Mouse (Mus musculus) stomach, postnatal 0 days (tissue): ENCODE data around the gene Abcc4. TPM values are rescaled to one million over a fixed set of nuclear protein-coding genes. Genes with fewer than 3 reads are reported as not detected.

Experiments
- ATAC-seq: fragments of 200-750 bp; cut with Nextera tagmentation; 2 replicates; pipeline ENCODE4 v1.8.0; 2017; ENCODE audit not compliant: low FRiP score, low TSS enrichment
- DNase-seq: peaks from one replicate; pipeline ENCODE4 v3.0.0-alpha.2; 2016; ENCODE audit warnings: low spot score
- H3K27ac ChIP-seq: fragments of 300-500 bp; sonication (generic); replicated peaks from 2 replicates; pipeline ENCODE4 v1.5.1; 2014; ENCODE audit warnings: mild to moderate bottlenecking, control low read depth
- H3K27me3 ChIP-seq: fragments of 300-500 bp; sonication (generic); 2 replicates; pipeline ENCODE4 v1.6.1; 2014; ENCODE audit warnings: low read length; ENCODE audit not compliant: control insufficient read depth, insufficient read depth
- H3K36me3 ChIP-seq: fragments of 300-500 bp; sonication (generic); 2 replicates; pipeline ENCODE4 v1.6.1; 2014; ENCODE audit warnings: low read length, mixed read lengths; ENCODE audit not compliant: control insufficient read depth, insufficient read depth
- H3K4me1 ChIP-seq: fragments of 300-500 bp; sonication (generic); replicated peaks from 2 replicates; pipeline ENCODE4 v1.6.1; 2014; ENCODE audit warnings: antibody characterized with exemption; ENCODE audit not compliant: control insufficient read depth, insufficient read depth
- H3K4me2 ChIP-seq: fragments of 300-500 bp; sonication (generic); replicated peaks from 2 replicates; pipeline ENCODE4 v1.6.1; 2014; ENCODE audit warnings: low read depth, mild to moderate bottlenecking, control low read depth, moderate library complexity
- H3K4me3 ChIP-seq: fragments of 300-500 bp; sonication (generic); 2 replicates; pipeline ENCODE4 v1.5.1; 2014; ENCODE audit warnings: low read depth, low read length, control low read depth
- H3K9ac ChIP-seq: fragments of 300-500 bp; sonication (generic); 2 replicates; pipeline ENCODE4 v1.6.1; 2014; ENCODE audit warnings: mild to moderate bottlenecking, low read length, control low read depth, mixed read lengths
- H3K9me3 ChIP-seq: fragments of 300-500 bp; sonication (generic); 2 replicates; pipeline ENCODE4 v1.6.1; 2016; ENCODE audit warnings: low read length; ENCODE audit not compliant: control insufficient read depth
- CTCF ChIP-seq: IDR thresholded peaks from 2 replicates; pipeline ENCODE4 v1.5.1; 2016; ENCODE audit warnings: antibody characterized with exemption, low read depth, mild to moderate bottlenecking, moderate library complexity
- EP300 ChIP-seq: optimal IDR thresholded peaks from 2 replicates; pipeline ENCODE3; 2016; ENCODE audit warnings: antibody characterized with exemption
- WGBS: fragments of 180-500 bp; shearing (Covaris S2); extraction: QIAGEN DNeasy Blood & Tissue Kit; methylation state at CpG from one replicate; pipeline ENCODE4 v1.1.7; 2014; 5-methylcytosine and 5-hydroxymethylcytosine counted together
- polyA plus RNA-seq: library from polyadenylated mRNA; unstranded; fragments of >200 nt; fragmentation: Nextera tagmentation; extraction: Ambion mirVana; gene quantifications from 2 replicates; pipeline ENCODE4 v1.2.1, GENCODE M21; 2015

Abcc4 gene
- polyA plus RNA-seq, 1 experiment from 2014 or later, result 1.9 TPM

- Histone ChIP-seq H3K4me1 (0 out of 2 replicates have a peak, but pooled peaks cover 3% of the 10 kb centered on the region), H3K27me3 (no peaks in the 10 kb centered on the region), H3K36me3 (no peaks in the 10 kb centered on the region), H3K4me2 (no peak overlapping the region), H3K4me3 (no peak overlapping the region), H3K9ac (no peak overlapping the region), H3K9me3 (no peaks in the 10 kb centered on the region), H3K27ac (no peak overlapping the region)
- WGBS, result 90% methylated on average over 14 of the region's 14 CpGs
- TF ChIP-seq CTCF, result no peak
- TF ChIP-seq EP300, result no peak
- no peak for DNase-seq
- no peak for ATAC-seq
Observed at GRCm38 (mm10) chr14:118507829-118508228, 198.2 kb downstream of the Abcc4 start.

- H3K4me3 ChIP-seq, result no peak overlapping the region
- H3K36me3 ChIP-seq, result no peaks in the 10 kb centered on the region
Observed at GRCm38 (mm10) chr14:118506591-118507146, 199.3 kb downstream of the Abcc4 start.

DNA sequence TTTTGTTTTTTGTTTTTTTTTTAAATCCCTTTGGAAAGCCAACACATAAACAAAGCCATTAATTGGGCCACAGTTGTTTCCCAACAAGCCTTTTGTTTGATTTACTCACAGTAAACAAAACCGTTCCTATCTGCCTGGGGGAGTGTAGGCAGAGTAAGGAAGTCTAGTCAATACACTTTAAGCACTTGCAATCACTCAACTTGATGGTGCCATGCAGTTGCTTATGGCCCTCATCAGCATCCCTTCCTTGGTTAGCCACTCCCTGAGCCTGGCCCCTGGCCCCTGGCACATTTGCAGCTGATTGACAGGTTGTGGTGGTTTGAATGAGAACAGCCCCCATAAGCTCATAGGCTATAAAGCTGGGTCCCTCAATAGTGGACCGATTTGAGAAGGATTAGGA, 209.3 kb downstream of the Abcc4 start:
- DNase-seq (no peak), ATAC-seq (no peak)
- no peak overlapping the region for H3K4me3 ChIP-seq
- H3K36me3 ChIP-seq, result no peaks in the 10 kb centered on the region
- H3K9me3 ChIP-seq, result no peaks in the 10 kb centered on the region
- no peaks in the 10 kb centered on the region for H3K27me3 ChIP-seq
- no peak overlapping the region for H3K27ac ChIP-seq
- H3K4me2 ChIP-seq, result no peak overlapping the region
- 56% methylated on average over 2 of the region's 2 CpGs for WGBS
- no peak overlapping the region for H3K9ac ChIP-seq
- TF ChIP-seq EP300 (no peak), CTCF (no peak)
- no peaks in the 10 kb centered on the region for H3K4me1 ChIP-seq

More at GRCm38 (mm10) chr14:118506591-118507146, 199.3 kb downstream of the Abcc4 start:
- 24% methylated on average over 14 of the region's 14 CpGs for WGBS
- H3K4me2 ChIP-seq, result peak overlapping the region; percentile 31
- no peak overlapping the region for H3K9ac ChIP-seq
- DNase-seq (no peak), ATAC-seq (peak; percentile 62)
- no peaks in the 10 kb centered on the region for H3K27me3 ChIP-seq
- H3K9me3 ChIP-seq, result no peaks in the 10 kb centered on the region
- no peak for TF ChIP-seq EP300
- no peak for TF ChIP-seq CTCF
- H3K27ac ChIP-seq, result 0 out of 2 replicates have a peak overlapping the region, but pooled peaks have one; percentile 24
- 0 out of 2 replicates have a peak, but pooled peaks cover 3% of the 10 kb centered on the region for H3K4me1 ChIP-seq

- Histone ChIP-seq H3K9me3 (no peaks in the 10 kb centered on the region), H3K4me3 (no peak overlapping the region), H3K27ac (no peak overlapping the region), H3K27me3 (no peaks in the 10 kb centered on the region), H3K4me1 (no peaks in the 10 kb centered on the region), H3K4me2 (no peak overlapping the region), H3K9ac (no peak overlapping the region), H3K36me3 (no peaks in the 10 kb centered on the region)
- ATAC-seq (no peak), DNase-seq (no peak)
- 70% methylated on average over 2 of the region's 2 CpGs for WGBS
- TF ChIP-seq EP300 (no peak), CTCF (no peak)
Observed at GRCm38 (mm10) chr14:118495458-118495857, 210.6 kb downstream of the Abcc4 start.

DNA sequence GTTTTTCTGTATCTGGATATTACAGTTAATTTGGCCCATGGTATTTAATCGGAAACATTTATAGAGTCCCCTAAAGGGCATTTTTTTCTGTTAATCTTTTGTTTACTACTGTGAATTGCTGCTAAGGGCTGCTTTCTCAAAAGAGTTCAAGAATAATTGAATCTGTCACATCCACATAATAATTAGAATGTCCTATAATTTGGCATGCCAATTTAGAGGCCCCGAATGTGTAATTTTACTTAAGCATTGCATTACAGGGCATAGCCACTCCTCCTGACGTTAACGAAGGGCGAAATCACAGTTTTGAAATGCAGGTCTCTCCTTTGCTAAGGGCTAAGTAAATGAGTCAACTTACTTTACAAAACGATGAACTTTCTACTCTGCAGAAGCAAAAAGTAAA, 214.3 kb downstream of the Abcc4 start:
- TF ChIP-seq CTCF (no peak), EP300 (no peak)
- H3K9me3 ChIP-seq, result no peaks in the 10 kb centered on the region
- H3K36me3 ChIP-seq, result no peaks in the 10 kb centered on the region
- H3K9ac ChIP-seq, result no peak overlapping the region
- H3K4me2 ChIP-seq, result no peak overlapping the region
- no peak for ATAC-seq
- 78% methylated on average over 6 of the region's 6 CpGs for WGBS
- H3K27ac ChIP-seq, result no peak overlapping the region
- no peak overlapping the region for H3K4me3 ChIP-seq
- no peaks in the 10 kb centered on the region for H3K4me1 ChIP-seq
- no peaks in the 10 kb centered on the region for H3K27me3 ChIP-seq
- DNase-seq, result no peak

- 52% methylated on average over 13 of the region's 13 CpGs for whole genome bisulfite sequencing
- H3K27me3 ChIP-seq, result no peaks in the 10 kb centered on the region
Observed at GRCm38 (mm10) chr14:118491300-118491699, 214.7 kb downstream of the Abcc4 start.

More at GRCm38 (mm10) chr14:118491300-118491699, 214.7 kb downstream of the Abcc4 start:
- H3K36me3 ChIP-seq, result no peaks in the 10 kb centered on the region
- H3K4me1 ChIP-seq, result no peaks in the 10 kb centered on the region
- H3K4me3 ChIP-seq, result no peak overlapping the region
- H3K4me2 ChIP-seq, result no peak overlapping the region
- no peaks in the 10 kb centered on the region for H3K9me3 ChIP-seq
- ATAC-seq, result no peak
- no peak for DNase-seq
- TF ChIP-seq EP300, result no peak
- TF ChIP-seq CTCF, result no peak
- H3K9ac ChIP-seq, result no peak overlapping the region
- H3K27ac ChIP-seq, result no peak overlapping the region
